Mouse (Mus musculus) cerebellum, adult 9-10 months (tissue): Measurements from ENCODE around the gene C77080.
A peak's percentile ranks its signal among the peaks of the same experiment; 100 is the strongest.

Experiments used
- DNase-seq: peaks from one replicate; pipeline ENCODE4 v3.0.0; 2022

C77080 gene

GRCm38 (mm10) chr4:129261196-129261595 is at the start of gene C77080:
Gene C77080 (minus strand): TSS chr4:129261404.
- no peak for DNase-seq

GRCm38 (mm10) chr4:129307936-129308335 is 46.7 kb upstream of the C77080 start:
- no peak for DNase-seq

DNA sequence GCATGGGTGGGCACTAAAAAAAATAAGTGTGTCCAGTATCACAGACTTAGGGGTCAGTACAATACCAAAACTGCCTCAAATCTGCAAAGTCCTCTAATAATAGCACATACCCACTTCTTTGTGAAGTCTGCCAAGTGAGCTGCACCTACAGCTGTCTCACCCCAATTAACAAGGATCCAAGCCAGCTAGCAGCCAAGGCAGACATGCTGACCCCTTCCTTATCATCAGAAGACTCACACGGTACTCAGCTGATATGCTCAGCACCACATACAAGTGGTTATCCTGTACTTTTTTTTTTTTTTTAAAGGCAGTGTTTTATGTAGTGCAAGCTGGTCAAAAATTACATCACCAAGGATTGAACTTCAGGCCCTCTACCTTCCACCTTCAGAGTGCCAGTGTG is 43.1 kb upstream of the C77080 start:
- no peak for DNase-seq

DNA sequence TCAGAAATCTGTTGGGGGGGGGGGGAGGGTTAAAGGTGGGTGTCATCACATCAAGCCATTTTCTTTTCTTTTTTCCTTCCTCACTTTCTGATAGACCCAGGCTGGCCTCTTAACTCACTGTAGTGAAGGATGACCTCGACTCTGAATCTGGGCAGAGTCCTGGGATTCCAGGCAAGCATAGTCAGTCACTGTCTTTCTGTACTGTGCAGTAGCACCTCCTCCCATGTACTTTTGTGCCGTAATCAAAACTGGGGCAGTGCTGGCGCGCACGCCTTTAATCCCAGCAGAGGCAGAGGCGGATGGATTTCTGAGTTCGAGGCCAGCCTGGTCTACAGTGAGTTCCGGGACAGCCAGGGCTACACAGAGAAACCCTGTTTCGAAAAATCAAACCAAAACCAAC is 42.6 kb upstream of the C77080 start:
- DNase-seq = no peak

DNA sequence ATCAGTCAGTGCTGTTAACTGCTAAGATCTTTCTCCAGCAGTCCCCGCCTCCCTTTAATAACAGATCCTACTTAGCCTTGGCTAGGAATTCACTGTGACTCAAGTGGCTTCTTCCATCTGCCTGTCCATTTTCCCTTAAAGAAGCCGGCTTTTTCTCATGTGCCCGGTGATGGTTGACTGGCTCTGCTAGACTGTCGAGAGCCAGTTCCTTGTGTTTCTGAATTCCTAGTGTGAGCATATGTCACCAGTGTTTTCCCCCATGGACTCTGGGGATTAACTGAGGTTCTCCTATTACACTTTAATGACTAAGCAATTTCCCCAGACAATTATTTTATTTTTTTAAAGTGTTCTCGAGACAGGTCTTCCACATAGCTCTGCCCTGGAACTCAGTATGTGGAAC is 42.2 kb upstream of the C77080 start:
- DNase-seq = no peak

- DNase-seq = no peak
Measured at GRCm38 (mm10) chr4:129299121-129299520, 37.9 kb upstream of the C77080 start.

GRCm38 (mm10) chr4:129297724-129298123 is 36.5 kb upstream of the C77080 start:
- DNase-seq = no peak

- DNase-seq = no peak
Measured at GRCm38 (mm10) chr4:129296066-129296465, 34.9 kb upstream of the C77080 start.

DNA sequence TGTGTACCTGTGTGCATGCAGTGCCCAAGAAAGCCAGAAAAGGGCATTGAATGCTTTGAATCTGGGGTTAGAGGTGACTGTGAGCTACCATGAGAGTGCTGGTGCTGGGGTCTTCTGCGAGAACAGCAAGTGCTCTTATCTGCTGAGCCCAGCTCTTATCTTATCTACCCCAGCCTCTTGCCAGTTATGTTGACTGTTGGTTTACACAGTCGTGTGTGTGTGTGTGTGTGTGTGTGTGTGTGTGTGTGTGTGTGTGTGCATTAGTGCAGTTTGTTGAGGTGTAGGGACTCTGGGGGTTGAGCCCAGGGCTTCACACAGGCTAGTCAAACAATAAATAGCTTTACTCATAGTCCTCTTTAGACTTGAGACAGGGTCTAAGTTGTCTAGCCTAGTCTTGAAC is 34.0 kb upstream of the C77080 start:
- no peak for DNase-seq

DNA sequence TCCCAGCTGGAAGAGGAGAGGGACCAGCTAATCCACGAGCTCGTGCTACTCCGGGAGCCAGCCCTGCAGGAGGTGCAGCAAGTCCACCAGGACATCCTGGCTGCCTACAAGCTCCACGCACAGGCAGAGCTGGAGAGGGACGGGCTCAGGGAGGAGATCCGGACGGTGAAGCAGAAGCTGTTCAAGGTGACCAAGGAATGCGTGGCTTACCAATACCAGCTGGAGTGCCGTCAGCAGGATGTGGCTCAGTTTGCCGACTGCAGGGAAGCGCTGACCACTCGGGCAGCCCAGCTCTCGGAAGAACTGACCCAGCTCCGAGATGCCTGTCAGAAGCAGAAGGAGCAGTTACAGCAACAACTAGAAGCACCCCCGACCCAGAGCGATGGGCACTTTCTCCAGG is 32.5 kb upstream of the C77080 start:
- DNase-seq = no peak

DNA sequence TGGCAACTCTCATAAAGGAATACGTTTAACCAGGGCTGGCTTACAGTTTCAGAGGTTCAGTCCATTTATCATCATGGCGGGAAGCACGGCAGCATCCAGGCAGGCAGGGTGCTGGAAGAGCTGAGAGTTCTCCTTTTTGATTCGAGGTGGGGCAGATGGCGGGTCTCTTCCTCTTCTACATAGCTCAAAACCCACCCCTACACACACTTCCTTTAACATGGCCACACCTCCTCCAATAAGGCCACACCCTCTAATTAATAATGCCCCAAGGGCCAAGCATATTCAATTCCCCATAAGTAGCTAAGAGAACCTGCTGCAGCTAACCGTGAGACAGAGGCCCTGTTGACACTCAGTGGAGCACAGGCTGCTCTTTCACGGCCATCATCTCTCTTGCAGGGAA is 31.6 kb upstream of the C77080 start:
- DNase-seq = no peak

- DNase-seq = no peak
Measured at GRCm38 (mm10) chr4:129289671-129290070, 28.5 kb upstream of the C77080 start.

DNA sequence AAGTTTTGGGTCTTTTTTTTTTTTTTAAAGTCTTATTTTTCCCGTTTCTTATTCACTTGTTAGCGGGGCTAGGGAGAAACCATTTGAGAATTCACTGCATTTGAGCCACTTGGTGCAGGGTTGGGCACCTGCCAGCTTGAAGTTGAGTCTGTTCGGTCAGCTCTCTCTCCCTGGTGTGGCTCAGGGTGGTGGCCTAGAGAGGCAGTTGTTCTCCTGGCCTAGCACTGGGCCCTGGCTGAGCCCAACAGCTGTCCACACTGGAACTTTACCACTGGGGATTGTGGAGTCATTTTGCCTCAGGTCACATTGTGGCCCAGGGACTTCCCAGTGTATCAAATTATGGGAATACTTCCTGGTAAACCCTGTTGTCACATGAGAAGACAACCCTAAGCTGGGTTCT is 26.9 kb upstream of the C77080 start:
- no peak for DNase-seq

- no peak for DNase-seq
Measured at GRCm38 (mm10) chr4:129287472-129287981, 26.3 kb upstream of the C77080 start, which contains the start of gene Sync. Gene Sync (plus strand): TSS chr4:129287617.

DNA sequence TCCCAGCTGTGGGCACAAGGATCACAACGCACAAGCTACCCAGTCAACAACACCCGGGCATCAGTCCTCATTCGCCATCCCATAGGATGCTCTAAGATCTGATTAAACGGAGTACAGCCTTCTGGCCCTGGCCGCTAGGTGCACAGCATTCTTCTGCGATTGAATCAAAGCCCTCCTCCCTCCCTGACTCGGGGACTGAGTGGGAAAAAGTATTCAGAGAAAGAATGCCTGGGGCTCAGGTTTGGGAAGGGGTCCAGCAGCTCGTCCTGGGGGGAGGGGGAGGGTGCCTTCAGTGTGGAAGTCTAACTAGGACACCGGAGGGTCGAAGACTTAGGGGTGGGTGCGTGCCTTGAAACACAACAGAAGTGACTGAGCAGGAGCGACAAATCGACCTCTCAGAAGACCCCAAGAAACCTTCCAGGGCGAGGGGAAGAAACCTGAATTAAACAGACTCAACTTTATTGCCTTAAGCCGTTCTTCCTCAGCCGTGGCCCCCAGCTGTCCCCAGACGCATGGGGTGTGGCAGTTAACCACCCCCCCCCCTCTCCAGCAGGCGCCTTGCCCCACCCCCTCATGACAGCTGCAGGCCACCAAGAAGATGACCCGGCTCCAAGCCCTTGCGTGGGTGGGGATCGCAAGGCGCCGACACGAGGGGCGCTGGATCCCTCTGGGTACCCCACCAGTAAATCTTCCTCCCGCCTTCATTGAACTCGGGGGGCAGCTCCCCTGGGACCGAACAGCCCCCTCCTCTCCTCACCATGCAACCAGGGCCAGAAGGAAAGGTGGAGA is 25.7 kb upstream of the C77080 start:
- no peak for DNase-seq

GRCm38 (mm10) chr4:129286001-129286682 is 24.9 kb upstream of the C77080 start:
- DNase-seq = no peak

DNA sequence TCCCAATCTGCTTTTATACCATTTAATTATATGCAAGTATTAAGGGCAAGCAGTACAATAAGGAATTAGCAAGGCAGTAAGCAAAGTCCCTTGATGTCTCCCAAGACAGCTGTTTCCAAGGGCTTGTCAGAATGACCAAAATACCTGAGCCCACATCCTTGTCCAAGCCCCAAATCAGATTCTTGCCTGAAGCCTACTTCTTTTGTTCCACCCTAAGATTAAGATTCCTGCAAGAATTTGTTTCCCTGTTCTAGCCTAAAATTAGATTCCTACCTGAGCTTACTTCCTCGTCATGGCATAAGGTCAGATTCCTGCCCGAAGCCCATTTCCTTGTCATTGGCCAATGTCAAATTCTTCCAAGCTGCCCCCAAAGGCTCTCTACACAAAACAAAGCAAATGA is 23.5 kb upstream of the C77080 start:
- DNase-seq = no peak

DNA sequence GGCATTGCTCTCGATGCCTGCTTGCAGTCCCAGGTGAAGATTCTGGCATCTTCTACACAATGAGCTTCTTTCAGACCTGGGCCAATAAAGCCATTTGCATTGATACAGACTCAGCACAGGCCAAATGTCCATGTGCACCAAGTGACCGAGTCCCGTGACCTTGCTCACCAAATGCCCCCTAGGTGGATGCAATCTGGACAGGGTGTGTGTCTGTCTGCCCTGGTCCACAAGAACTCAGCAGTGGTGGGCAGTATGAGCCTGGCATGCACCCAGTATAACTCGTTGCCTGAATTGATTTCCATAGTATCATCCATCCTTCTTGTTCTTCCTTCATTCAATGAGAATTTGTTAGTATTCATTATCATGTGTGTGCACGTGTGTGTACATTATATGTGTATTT is 22.0 kb upstream of the C77080 start:
- DNase-seq = no peak

DNA sequence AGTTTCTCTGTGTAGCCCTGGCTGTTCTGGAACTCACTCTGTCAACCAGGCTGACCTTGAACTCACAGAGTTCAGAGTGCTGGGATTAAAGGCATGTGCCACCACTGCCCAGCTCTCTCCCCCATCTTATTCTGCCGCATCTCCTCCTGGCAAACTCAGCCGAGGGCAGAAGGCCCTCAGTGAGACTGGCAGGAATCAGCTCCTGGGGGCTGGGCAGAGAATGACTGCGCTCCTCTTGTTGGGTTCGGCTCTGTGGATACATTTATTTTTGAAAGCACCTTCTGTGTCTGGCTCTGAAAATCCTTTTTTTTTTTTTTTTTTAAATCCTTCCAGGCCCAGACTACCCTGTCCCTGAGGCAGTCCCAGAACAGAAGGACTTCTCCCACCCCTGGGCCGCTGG is 21.6 kb upstream of the C77080 start:
- DNase-seq = no peak

GRCm38 (mm10) chr4:129276453-129276865 is 15.3 kb upstream of the C77080 start:
- DNase-seq = peak; percentile 100

DNA sequence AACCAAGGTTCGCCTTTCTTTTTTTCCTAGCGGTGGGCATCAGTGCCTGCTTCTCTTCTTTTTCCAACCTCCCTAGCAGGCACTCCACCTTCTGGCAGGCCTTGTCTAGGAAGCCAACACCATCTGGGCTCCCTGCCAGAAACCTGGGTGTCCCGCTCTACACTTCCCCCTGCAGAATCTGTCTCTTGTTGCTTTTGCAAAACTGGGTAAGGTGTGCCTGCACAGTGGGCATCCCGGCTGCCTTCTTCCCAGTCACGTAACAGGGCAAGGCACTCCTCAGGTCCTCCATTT is 11.5 kb upstream of the C77080 start:
- peak; percentile 95 for DNase-seq

GRCm38 (mm10) chr4:129271991-129272755 is 11.0 kb upstream of the C77080 start:
- no peak for DNase-seq

- no peak for DNase-seq
Measured at GRCm38 (mm10) chr4:129268698-129269097, 7.5 kb upstream of the C77080 start.

GRCm38 (mm10) chr4:129266821-129267220 is 5.6 kb upstream of the C77080 start:
- DNase-seq = no peak
